Mouse (Mus musculus): ENCODE results near the gene Ebi3.
A peak's percentile ranks its signal among the peaks of the same experiment; 100 is the strongest.
"Not testable (repeated sequence)": the region's sequence is repeated elsewhere in the genome, so short reads cannot be mapped to it uniquely, and the experiment has no call there.

Gene Ebi3

GRCm38 (mm10) chr17:55952447-55953027, at the start of gene Ebi3:
Ebi3 (plus strand) TSS chr17:55952640.
- DNase-seq = no peak

DNA sequence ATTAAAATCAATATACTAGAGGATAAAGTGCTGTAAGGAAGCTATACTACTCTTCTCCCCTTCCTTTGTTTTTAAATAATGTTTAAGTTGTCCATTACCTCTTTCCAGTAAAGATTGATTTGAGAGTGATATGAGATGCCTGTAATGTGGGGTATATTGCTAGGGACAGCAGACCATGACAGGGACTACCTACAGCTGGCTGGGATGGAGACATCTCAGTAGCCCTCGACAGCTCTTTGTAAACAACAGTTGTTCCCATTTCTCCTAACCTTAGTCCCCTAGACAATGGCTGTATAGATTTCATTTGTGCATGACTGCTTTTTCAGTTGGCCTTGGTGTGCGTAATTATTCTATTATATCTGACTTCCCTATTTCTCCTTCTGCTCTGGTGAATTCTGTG, 49.4 kb upstream of the Ebi3 start:
- no peak for DNase-seq

- peak; percentile 61 for DNase-seq
Measured at GRCm38 (mm10) chr17:55903687-55904086, 48.8 kb upstream of the Ebi3 start.

DNA sequence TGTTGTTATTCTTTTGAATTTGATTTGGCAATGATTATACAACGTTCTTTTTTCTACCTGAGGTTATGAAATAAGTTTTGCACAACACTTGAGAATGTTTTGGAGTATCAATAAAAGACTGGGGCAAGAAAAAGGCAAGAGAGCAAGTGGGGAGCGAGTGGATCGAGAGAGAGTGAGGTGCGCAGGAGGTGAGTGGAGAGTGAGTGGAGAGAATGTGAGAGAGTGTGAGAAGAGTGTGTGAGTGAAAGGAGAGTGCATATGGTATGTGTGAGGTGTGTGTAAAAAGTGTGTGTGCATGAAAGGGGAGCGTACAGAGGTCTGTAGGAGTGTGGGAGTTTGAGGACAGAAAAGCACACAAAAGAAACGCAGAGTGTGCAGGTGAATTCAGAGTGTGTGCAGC, 48.3 kb upstream of the Ebi3 start:
- DNase-seq = no peak

- DNase-seq = no peak
Measured at GRCm38 (mm10) chr17:55906669-55907068, 45.8 kb upstream of the Ebi3 start.

DNA sequence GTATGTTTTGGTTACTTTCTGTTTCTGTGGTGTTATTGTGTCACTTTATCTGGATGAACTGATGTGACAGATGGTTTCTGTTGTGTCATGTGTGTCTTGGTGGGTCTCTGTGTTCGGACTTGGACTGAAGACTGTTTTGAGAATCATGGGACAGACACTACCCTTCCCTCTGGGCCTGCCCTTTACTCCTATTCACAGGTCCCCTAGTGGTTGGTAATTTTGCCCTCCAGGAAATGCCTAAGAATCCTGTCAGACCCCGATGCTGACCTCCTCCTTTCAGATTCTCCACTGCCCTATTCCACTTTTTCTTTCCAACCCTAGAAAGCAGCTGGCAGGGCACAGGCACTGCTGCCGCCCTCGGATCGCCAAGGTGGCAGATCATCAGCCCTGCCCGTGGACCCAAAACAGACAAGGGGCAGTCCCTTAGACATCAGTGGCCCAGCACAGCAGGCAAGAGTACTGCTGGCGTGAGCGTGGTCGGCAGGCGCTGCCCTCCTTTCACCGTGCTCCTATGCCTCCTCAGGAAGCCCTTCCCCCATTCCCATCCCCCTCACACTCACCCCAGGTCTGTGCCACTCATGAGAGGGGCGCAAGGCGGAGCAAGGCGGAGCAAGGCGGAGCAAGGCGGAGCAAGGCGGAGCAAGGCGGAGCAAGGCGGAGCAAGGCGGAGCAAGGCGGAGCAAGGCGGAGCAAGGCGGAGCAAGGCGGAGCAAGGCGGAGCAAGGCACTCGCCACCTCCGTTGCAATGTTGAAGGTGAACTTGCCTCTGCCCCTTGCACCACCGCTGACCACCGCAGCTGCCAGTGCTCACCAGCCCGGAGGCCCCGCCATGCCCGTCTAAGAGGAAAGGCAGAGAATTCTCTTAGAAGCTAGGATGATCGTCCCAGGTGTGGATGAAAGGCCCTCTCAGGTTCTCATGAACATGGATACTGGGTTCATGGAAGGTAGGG, 20.6 kb upstream of the Ebi3 start:
- peak; percentile 73 for DNase-seq

GRCm38 (mm10) chr17:55932635-55933034, 19.8 kb upstream of the Ebi3 start:
- no peak for DNase-seq

DNA sequence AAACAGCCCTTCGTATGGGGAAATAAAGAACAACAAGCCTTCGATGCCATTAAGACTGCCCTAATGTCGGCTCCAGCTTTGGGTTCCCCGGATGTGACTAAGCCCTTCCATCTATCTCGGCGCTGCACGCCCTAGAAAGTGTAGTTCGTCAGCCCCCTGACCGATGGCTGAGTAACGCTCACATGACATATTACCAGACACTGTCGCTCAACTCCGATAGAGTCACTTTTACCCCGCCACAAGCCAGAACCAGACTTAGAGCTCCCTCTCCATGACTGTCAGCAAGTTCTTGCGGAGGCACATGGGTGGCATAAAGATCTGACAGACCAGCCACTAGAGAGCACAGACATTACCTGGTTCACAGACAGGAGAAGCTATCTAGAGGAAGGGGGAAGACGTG, 19.2 kb upstream of the Ebi3 start:
- no peak for DNase-seq

- not testable (repeated sequence) for DNase-seq
Measured at GRCm38 (mm10) chr17:55944387-55944865, 8.0 kb upstream of the Ebi3 start.

DNA sequence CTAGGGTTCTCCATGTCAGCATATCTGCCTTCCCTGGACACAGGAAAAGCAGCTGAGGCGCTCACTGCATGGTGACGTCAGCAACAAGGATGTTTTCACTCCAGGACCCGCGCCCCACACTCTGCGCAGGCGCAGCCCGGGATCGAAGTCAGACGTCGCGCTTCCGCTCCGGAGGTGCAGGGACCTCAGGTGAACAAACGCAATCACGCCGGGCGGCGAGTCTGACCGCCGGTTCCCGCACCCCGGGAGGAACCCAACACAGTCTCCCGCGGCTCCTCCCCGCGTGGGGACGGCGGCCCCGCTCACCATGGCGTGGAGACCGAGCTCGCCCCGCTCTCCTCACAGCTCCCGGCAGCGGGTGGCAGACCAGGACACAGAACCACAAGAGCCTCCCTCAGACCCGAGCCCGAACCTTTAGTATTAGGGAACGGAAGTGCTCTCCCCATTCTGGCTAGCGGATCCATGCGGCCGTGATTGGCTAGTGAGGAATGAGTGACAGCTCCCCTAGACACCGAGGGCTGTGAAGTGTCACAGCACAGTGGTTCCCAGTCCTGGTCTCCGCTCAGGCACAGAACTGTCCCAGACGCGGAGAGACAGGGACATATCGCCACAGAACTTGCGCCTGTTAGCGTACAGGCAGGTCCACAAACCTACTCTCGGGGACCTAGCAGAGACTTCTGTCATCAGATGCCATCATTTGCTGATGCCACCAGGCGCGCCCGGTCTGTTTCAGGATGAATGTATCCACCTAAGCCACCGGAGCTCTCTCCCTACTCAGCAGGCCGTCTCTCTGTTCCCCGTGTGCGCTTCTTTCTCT, 7.4 kb upstream of the Ebi3 start:
- DNase-seq = peak; percentile 95

- no peak for DNase-seq
Measured at GRCm38 (mm10) chr17:55945696-55946095, 6.7 kb upstream of the Ebi3 start.

- no peak for DNase-seq
Measured at GRCm38 (mm10) chr17:55948647-55949046, 3.8 kb upstream of the Ebi3 start.

GRCm38 (mm10) chr17:55949400-55949799, 3.0 kb upstream of the Ebi3 start, which contains the start of gene Zfp119b:
Zfp119b (minus strand) TSS chr17:55949500.
- DNase-seq = no peak

GRCm38 (mm10) chr17:55950601-55951000, 1.8 kb upstream of the Ebi3 start:
- DNase-seq = no peak

GRCm38 (mm10) chr17:55952041-55952440, 399 bp upstream of the Ebi3 start:
- no peak for DNase-seq

DNA sequence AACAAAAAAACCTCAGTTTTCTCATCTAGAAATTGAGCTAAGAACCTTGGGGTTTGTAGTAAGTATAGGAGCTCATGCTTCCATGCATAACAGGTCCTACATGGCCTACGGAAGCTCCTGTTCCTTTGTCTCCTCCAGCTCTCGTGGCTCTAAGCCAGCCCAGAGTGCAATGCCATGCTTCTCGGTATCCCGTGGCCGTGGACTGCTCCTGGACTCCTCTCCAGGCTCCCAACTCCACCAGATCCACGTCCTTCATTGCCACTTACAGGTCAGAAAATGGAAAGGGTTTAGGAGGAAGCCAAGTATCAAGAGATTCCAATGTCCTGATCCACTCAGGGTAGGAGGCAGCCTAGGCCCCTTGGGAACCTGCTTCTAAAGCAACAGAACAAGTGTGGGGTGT, 1.3 kb downstream of the Ebi3 start:
- DNase-seq = peak; percentile 0

DNA sequence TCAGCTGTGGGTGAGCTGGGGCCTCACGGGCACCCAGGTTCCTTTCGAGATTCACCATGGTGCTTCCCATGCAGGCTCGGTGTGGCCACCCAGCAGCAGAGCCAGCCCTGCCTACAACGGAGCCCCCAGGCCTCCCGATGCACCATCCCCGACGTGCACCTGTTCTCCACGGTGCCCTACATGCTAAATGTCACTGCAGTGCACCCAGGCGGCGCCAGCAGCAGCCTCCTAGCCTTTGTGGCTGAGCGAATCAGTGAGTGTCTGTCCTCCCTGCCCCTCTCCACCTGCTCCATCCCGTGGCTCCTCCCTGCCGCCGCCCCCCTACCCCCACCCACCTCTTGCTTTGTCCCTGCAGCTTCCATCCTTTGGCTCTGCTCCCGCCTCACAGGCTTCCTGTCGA, 1.8 kb downstream of the Ebi3 start:
- no peak for DNase-seq

GRCm38 (mm10) chr17:55956129-55956528, 3.7 kb downstream of the Ebi3 start:
- DNase-seq = peak; percentile 78

- no peak for DNase-seq
Measured at GRCm38 (mm10) chr17:55956591-55956990, 4.2 kb downstream of the Ebi3 start.

DNA sequence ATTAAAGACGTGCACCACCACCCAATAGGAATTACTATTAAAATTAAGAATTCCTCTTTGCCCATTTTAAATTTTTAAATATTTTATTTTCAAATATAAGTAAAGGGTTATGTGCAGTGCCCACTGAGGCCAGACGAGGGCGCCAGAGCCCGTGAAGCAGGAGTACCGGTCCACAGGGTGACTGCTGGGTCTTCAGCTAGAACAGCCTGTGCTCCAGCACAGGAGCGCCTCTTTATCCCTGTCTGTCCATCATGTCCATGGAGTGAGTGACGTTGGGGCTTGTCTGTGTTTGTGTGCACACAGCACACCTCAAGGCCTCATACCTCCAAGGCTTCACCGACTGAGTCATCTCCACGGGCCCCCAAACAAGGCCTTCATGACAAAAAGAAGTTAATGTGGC, 4.7 kb downstream of the Ebi3 start:
- peak; percentile 51 for DNase-seq

DNA sequence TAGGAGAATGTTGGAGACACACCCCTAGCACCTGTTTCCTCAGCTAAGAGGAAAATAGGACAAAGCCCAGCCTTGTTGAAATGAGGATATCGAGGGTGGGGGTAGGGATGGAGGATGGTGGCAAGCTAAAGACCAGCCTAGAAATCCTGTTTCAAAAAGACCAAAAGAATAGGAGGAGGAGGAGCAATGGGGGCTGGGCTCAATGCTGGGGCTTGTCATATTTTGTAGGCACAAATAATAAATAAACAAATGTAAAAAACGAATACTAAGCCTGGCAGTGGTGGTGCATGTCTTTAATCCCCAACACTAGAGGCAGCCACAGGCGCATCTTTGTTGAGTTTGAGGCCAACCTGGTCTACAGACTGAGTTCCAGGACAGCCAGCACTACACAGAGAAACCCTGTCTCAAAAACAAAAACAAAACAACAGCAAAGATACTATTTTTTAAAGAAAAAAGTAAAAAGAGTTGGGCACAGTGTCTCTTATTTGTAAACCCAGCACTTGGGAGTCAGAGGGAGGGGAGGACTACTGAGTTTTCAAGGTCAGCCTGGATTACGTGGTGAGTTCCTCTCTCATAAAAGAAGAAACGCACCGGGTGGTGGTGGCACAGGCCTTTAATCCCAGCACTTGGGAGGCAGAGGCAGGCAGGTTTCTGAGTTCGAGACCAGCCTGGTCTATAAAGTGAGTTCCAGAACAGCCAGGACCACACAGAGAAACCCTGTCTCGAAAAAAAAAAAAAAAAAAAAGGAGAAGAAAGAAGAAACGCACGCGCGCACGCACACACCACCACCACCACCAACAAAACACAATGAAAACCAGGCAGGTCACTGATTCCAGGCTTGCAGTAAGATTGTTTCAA, 5.5 kb downstream of the Ebi3 start:
- DNase-seq = peak; percentile 4

DNA sequence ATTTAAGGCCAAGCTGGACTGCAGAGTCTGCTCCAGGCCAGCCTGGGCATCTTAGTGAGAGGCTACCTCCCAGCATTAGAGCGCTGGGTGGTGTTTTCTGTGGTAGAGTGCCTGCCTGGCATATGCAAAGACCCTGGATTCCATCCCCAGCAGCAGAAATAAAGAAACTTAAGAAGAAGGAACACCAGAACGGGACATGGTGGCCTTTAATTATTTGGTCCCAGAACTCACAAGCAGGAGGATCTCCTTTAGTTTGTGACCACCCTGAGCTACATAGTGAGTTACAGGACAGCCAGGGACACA, 6.1 kb downstream of the Ebi3 start:
- DNase-seq = no peak
